Mouse (Mus musculus) ES-E14 (cell line): ENCODE data around the gene Gm17581. TPM values are rescaled to one million over a fixed set of nuclear protein-coding genes. Genes with fewer than 3 reads are reported as not detected.

Source experiments
- DNase-seq: peaks from one replicate; pipeline ENCODE4 v3.0.0-alpha.2; 2013; ENCODE audit warnings: low read depth, low spot score
- H3K27ac ChIP-seq: 2 replicates; pipeline ENCODE4 v1.5.1; 2012; ENCODE audit warnings: low read depth, mild to moderate bottlenecking, low read length, moderate library complexity, mixed read lengths; ENCODE audit not compliant: poor library complexity, insufficient read depth, severe bottlenecking
- H3K36me3 ChIP-seq: 2 replicates; pipeline ENCODE4 v1.6.1; 2012; ENCODE audit warnings: mild to moderate bottlenecking, low read length, moderate library complexity, mixed read lengths; ENCODE audit not compliant: control insufficient read depth, poor library complexity, insufficient read depth, severe bottlenecking
- H3K4me1 ChIP-seq, 2 experiments: fragments of 150-350 bp in 1 of 2; sonication (generic) in 1 of 2; 2 replicates each; pipeline ENCODE4 v1.6.1; 2012; ENCODE audit warnings: low read length in 2 of 2, mild to moderate bottlenecking in 1 of 2, mixed read lengths in 1 of 2; ENCODE audit not compliant: control insufficient read depth in 2 of 2, insufficient read depth in 2 of 2, poor library complexity in 1 of 2
- H3K4me3 ChIP-seq, 2 experiments: fragments of 150-350 bp in 1 of 2; sonication (generic) in 1 of 2; 2 replicates each; pipeline ENCODE4 v1.5.1; 2012; ENCODE audit warnings: low read length in 2 of 2, low read depth in 1 of 2, mild to moderate bottlenecking in 1 of 2, mixed read lengths in 1 of 2; ENCODE audit not compliant: insufficient read depth in 1 of 2, poor library complexity in 1 of 2, severe bottlenecking in 1 of 2
- H3K9ac ChIP-seq: 2 replicates; pipeline ENCODE4 v1.6.1; 2012; ENCODE audit warnings: low read depth, mild to moderate bottlenecking, low read length, mixed read lengths; ENCODE audit not compliant: poor library complexity, insufficient read depth, severe bottlenecking
- H3K9me3 ChIP-seq: fragments of 150-350 bp; sonication (generic); 2 replicates; pipeline ENCODE4 v1.6.1; 2012; ENCODE audit warnings: low read depth, mild to moderate bottlenecking, low read length; ENCODE audit not compliant: control insufficient read depth, insufficient read depth
- CHD2 ChIP-seq: IDR thresholded peaks from 2 replicates; pipeline ENCODE4 v1.6.1; 2014; ENCODE audit warnings: mild to moderate bottlenecking, low read depth, low read length, inconsistent platforms
- HCFC1 ChIP-seq: IDR thresholded peaks from 2 replicates; pipeline ENCODE4 v1.6.1; 2012; ENCODE audit warnings: low read length, inconsistent platforms, borderline replicate concordance; ENCODE audit not compliant: insufficient read depth
- MAFK ChIP-seq: IDR thresholded peaks from 2 replicates; pipeline ENCODE4 v1.6.1; 2014; ENCODE audit warnings: mild to moderate bottlenecking, low read depth, low read length, inconsistent platforms; ENCODE audit not compliant: insufficient read depth
- ZC3H11A ChIP-seq: IDR thresholded peaks from 2 replicates; pipeline ENCODE4 v1.6.1; 2012; ENCODE audit warnings: low read depth, mild to moderate bottlenecking, inconsistent platforms, low read length, borderline replicate concordance
- ZNF384 ChIP-seq: IDR thresholded peaks from 2 replicates; pipeline ENCODE4 v1.6.1; 2012; ENCODE audit warnings: low read depth, low read length, inconsistent platforms
- in situ Hi-C, 2 experiments: fragments of 600-800 bp; cut with MboI; formaldehyde crosslinking; loops; one replicate each; pipeline ENCODE4 v1.15.1; 2025; ENCODE audit warnings: low sequenced_read_pairs in 2 of 2, inconsistent platforms in 1 of 2; ENCODE audit not compliant: unreplicated experiment in 2 of 2
- total RNA-seq: library from RNA; depleted of rRNA; stranded (reverse); fragments of 300-350 nt; gene quantifications from 2 replicates; pipeline ENCODE4 v1.2.3, GENCODE M21; 2012

Gene Gm17581
- total RNA-seq, 1 experiment: not detected

DNA sequence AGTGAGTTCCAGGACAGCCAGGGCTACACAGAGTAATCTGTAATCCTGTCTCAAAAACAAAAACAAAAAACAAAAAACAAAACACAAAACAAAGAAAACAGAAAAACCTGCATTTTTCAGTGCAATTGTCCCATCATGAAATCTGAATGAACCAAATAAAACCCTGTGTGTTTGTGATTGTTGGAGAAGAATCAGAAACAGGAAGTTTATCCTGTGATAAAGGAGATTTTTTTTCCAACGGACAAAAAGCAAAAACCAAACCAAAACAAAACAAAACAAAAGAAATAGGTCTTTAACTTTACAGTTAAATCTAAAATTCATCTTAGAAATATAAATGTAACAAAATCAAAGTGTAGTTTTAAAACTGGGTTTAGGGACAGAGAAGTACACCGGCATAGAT, 41.1 kb downstream of the Gm17581 start:
- Histone ChIP-seq H3K27ac (no peak overlapping the region), H3K4me1 (no peaks in the 10 kb centered on the region; a peak in 1 of 4 replicates), H3K9ac (no peak overlapping the region), H3K4me3 (no peak overlapping the region), H3K36me3 (no peaks in the 10 kb centered on the region), H3K9me3 (no peaks in the 10 kb centered on the region)
- TF ChIP-seq ZNF384: no peak
- no peak for TF ChIP-seq HCFC1
- TF ChIP-seq CHD2: no peak
- TF ChIP-seq ZC3H11A: no peak
- no peak for TF ChIP-seq MAFK
- in situ Hi-C loops: no loop called here
- no peak for DNase-seq

DNA sequence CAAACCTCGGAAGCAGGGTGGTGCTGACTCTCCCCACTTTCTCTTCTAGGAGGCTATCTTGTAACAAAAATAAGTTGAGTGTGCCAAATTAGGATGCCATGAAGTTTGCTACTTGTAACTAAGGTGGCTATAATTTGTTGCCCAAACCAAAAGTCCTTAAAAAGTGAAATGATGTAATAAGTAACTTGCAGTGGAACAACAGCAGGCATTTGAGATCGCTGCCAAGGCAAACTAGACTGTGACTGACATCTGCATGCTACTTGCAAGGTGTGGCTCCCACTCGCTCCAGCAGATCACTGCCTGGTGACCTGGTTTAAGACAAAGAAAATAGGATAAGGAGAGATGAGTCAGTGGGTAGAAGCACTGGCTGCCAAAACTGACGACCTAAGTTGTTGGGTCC, 42.5 kb downstream of the Gm17581 start:
- no peak for DNase-seq
- H3K36me3 ChIP-seq: no peaks in the 10 kb centered on the region
- no peaks in the 10 kb centered on the region for H3K9me3 ChIP-seq
- H3K4me1 ChIP-seq: no peaks in the 10 kb centered on the region; a peak in 1 of 4 replicates
- H3K4me3 ChIP-seq: no peak overlapping the region
- in situ Hi-C loops: no loop called here
- TF ChIP-seq ZNF384 (no peak), HCFC1 (no peak), ZC3H11A (no peak), MAFK (no peak), CHD2 (no peak)
- H3K27ac ChIP-seq: no peak overlapping the region
- no peak overlapping the region for H3K9ac ChIP-seq

DNA sequence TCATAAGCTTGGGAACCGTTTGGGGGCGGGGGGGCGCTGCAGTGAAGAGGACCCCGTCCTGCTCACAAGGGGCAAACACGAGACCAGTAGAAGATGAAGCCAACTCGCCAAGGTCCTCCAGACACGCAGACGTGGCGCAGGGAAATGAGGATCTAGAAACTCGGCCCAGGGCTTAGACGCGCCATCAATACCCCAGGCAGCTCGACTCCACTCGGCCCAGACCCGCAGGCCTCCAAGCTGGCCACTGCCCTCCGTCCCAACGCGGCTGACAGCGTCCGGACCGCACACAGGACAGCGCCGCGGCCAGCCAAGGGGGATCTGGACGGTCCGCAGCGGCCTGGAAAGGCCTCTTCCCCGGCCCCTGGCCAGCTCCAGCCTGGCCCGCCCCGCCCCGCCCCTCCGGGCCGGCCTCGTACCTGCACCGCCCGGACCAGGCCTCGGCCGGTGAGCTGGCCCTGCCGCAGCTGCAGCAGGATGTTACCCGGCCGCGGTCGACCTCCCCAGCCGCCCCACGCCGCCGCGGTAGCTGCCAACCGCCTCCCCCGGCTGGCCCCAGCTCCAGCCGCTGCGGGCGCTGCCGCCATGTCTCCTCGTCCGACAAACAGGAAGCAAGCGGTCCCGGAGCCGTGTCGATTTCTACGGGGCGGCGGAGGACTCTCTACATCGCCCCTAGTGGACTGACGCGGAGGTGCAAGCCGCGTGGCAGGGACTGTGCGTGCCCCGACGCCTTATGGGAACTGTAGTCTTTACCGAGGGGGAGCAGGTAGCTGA, 43.8 kb downstream of the Gm17581 start, which contains the start of gene Trpc4ap:
Gene Trpc4ap (minus strand): TSS at position 662 of the 771 bp plus-strand sequence.
- Histone ChIP-seq H3K36me3 (no peaks in the 10 kb centered on the region), H3K27ac (no peak within 1 kb of the TSS), H3K4me3 (peak within 1 kb of the TSS; percentile 88 to 93), H3K9me3 (no peaks in the 10 kb centered on the region), H3K9ac (peak within 1 kb of the TSS; percentile 93), H3K4me1 (no peaks in the 10 kb centered on the region; a peak in 1 of 4 replicates)
- in situ Hi-C loops: no loop called here
- TF ChIP-seq HCFC1 (peak; percentile 96), MAFK (no peak)
- peak; percentile 93 for DNase-seq

DNA sequence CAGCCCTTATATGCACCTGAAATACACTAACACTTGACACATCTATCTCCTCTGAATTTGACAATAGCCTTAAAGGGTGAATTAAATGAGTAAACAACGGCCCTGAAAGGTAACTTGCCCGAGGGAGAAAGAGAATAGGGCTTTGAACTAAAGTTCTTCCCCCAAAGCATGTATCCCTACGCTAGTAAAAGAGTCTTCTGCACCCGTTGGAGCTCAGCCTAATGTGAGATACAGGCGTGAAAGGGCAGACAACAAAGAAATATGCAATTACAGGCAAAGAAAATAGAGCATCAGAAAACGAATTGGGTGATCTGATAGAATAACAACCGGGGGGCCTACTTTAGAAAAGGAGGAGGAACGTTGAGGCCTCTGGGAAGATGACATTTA, 44.3 kb downstream of the Gm17581 start:
- in situ Hi-C loops: no loop called here
- H3K36me3 ChIP-seq: no peaks in the 10 kb centered on the region
- TF ChIP-seq CHD2 (no peak), ZC3H11A (no peak), HCFC1 (no peak), MAFK (no peak), ZNF384 (no peak)
- H3K4me3 ChIP-seq: peak overlapping the region; percentile 88 to 93
- no peak overlapping the region for H3K27ac ChIP-seq
- no peaks in the 10 kb centered on the region for H3K9me3 ChIP-seq
- no peaks in the 10 kb centered on the region; a peak in 1 of 4 replicates for H3K4me1 ChIP-seq
- H3K9ac ChIP-seq: peak overlapping the region; percentile 93
- DNase-seq: no peak

DNA sequence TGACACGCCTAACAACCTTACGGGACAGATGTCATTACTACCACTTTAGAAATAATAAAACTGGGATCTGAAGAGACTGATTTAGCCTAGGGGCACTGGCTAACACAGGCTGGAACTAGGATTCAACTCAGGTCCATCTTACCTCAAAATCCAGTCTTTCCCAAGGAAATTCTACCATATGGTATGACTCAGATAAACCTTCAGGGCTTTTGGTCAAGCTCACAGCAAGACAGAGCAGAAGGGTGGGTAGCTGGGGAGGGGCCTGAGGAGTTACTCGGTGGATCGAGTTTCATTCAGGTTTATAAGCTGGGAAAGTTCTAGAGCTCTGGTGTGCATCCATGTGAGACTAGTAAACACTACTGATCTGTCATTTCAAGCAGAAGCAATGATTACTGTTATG, 46.5 kb downstream of the Gm17581 start:
- Histone ChIP-seq H3K4me1 (no peaks in the 10 kb centered on the region; a peak in 1 of 4 replicates), H3K9ac (no peak overlapping the region), H3K4me3 (no peak overlapping the region), H3K36me3 (no peaks in the 10 kb centered on the region), H3K9me3 (no peaks in the 10 kb centered on the region), H3K27ac (no peak overlapping the region)
- TF ChIP-seq MAFK (no peak), ZNF384 (no peak), CHD2 (no peak), ZC3H11A (no peak), HCFC1 (no peak)
- in situ Hi-C loops: no loop called here
- no peak for DNase-seq
